Mouse (Mus musculus) adrenal gland, adult 2 months (tissue): Measurements from ENCODE around the gene Babam2. TPM values are rescaled to one million over a fixed set of nuclear protein-coding genes. Genes with fewer than 3 reads are reported as not detected.
"Not testable (repeated sequence)": the region's sequence is repeated elsewhere in the genome, so short reads cannot be mapped to it uniquely, and the experiment has no call there.

Experiments used
- DNase-seq: peaks from one replicate; pipeline ENCODE4 v3.0.0; 2021
- polyA plus RNA-seq: library from polyadenylated mRNA; depleted of rRNA; stranded (reverse); fragments of >200 nt; gene quantifications from 2 replicates; pipeline ENCODE4 v1.2.3, GENCODE M21; 2012
- total RNA-seq, 2 experiments: library from RNA; stranded (reverse); gene quantifications; 2 replicates each; pipeline ENCODE4 v1.2.3; 2021

Babam2 gene
- total and polyA plus RNA-seq, 3 experiments = 88.1 to 177 (median 90.5) TPM

GRCm38 (mm10) chr5:31781624-31782023 lies 84.1 kb downstream of the Babam2 start:
- DNase-seq = no peak

- DNase-seq = peak; percentile 49
Observed at GRCm38 (mm10) chr5:31787201-31787600, 89.7 kb downstream of the Babam2 start.

- DNase-seq = no peak
Observed at GRCm38 (mm10) chr5:31787622-31788021, 90.1 kb downstream of the Babam2 start.

GRCm38 (mm10) chr5:31792338-31792737 lies 94.9 kb downstream of the Babam2 start:
- no peak for DNase-seq

GRCm38 (mm10) chr5:31792863-31793262 lies 95.4 kb downstream of the Babam2 start:
- DNase-seq = peak; percentile 70

GRCm38 (mm10) chr5:31795414-31795813 lies 97.9 kb downstream of the Babam2 start:
- no peak for DNase-seq

GRCm38 (mm10) chr5:31796979-31797378 lies 99.5 kb downstream of the Babam2 start:
- DNase-seq = no peak

- not testable (repeated sequence) for DNase-seq
Observed at GRCm38 (mm10) chr5:31804211-31804610, 106.7 kb downstream of the Babam2 start.

GRCm38 (mm10) chr5:31804751-31805150 lies 107.3 kb downstream of the Babam2 start:
- no peak for DNase-seq

GRCm38 (mm10) chr5:31807312-31807711 lies 109.8 kb downstream of the Babam2 start:
- DNase-seq = no peak

GRCm38 (mm10) chr5:31808271-31808670 lies 110.8 kb downstream of the Babam2 start:
- no peak for DNase-seq

- no peak for DNase-seq
Observed at GRCm38 (mm10) chr5:31810796-31811662, 113.5 kb downstream of the Babam2 start.

GRCm38 (mm10) chr5:31811663-31812001 lies 114.1 kb downstream of the Babam2 start:
- no peak for DNase-seq

GRCm38 (mm10) chr5:31813156-31813675 lies 115.7 kb downstream of the Babam2 start:
- no peak for DNase-seq

- no peak for DNase-seq
Observed at GRCm38 (mm10) chr5:31814068-31814467, 116.6 kb downstream of the Babam2 start.

- DNase-seq = no peak
Observed at GRCm38 (mm10) chr5:31815129-31815528, 117.6 kb downstream of the Babam2 start.

- DNase-seq = no peak
Observed at GRCm38 (mm10) chr5:31816082-31816481, 118.6 kb downstream of the Babam2 start.

GRCm38 (mm10) chr5:31820801-31821200 lies 123.3 kb downstream of the Babam2 start:
- no peak for DNase-seq

- DNase-seq = no peak
Observed at GRCm38 (mm10) chr5:31821204-31821603, 123.7 kb downstream of the Babam2 start.

- no peak for DNase-seq
Observed at GRCm38 (mm10) chr5:31823673-31824072, 126.2 kb downstream of the Babam2 start.

GRCm38 (mm10) chr5:31824126-31824525 lies 126.6 kb downstream of the Babam2 start:
- DNase-seq = no peak

GRCm38 (mm10) chr5:31827304-31827703 lies 129.8 kb downstream of the Babam2 start:
- no peak for DNase-seq

GRCm38 (mm10) chr5:31827896-31828295 lies 130.4 kb downstream of the Babam2 start:
- no peak for DNase-seq

GRCm38 (mm10) chr5:31828747-31829146 lies 131.3 kb downstream of the Babam2 start:
- no peak for DNase-seq
